8 mouse cellular contexts compared by ENCODE assay signal in the genomic region with DNA sequence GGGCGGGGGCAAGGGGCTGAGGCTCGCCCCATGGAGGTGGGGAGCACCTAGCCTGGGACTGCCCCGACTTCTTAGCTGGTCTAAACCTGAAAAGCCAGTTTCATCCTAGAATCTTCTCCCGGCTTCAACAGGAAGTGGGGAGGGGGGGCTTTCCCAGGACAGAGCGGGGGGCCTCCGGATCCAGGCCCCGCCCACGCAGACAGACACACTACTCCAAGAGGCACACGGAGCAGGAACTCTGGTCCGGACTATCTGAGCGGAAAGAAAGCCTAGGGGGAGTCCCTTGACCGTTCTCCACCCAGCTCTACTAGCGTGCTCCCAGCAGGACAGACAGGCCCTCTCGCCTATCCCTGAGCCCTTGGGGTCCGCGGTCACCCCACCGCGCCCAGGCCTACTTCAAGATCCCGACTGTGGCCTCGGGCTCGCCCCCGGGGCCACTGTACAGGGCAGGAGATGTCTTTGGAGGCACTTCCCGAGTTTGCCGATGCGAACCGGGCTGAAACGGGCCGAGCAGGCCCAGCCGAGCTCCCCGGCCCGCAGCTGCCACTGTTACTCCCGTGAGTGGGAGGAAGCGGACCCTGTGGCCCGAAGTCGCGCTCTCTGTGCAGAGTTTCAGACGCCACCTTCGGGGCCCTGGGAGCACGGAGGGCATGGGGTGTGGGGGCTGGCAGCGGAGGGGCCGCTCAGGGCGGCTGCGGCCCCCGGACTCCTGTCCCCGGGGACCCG. TPM values are rescaled to one million over a fixed set of nuclear protein-coding genes. Genes with fewer than 3 reads are reported as not detected.
DNase-seq lines count a peak whose midpoint lies in the region; ATAC-seq and TF ChIP-seq lines count a peak whose summit lies in the region.

No protein-coding gene starts in this region.

- peak overlapping the region; percentile 84 for H3K9ac ChIP-seq in intestine, postnatal 0 days (ENCODE audit: low read depth, low read length)

- no peak for TF ChIP-seq POLR2A in spleen, adult 2 months (IDR thresholded peaks at IDR 0.05; ENCODE audit: low read depth, low read length)

- peak in 1 of 2 experiments; percentile 28 for DNase-seq in spleen, adult 2 months (ENCODE audit: low read depth in 1 of 2, low spot score in 2 of 2)
- DNase-seq in spleen, postnatal 14 days (ENCODE audit: low spot score in 2 of 2), result no peak
- DNase-seq in cerebellum, postnatal 25 days, result peak; percentile 47 to 64
- peak; percentile 89 for DNase-seq in lung, postnatal 10 days
- peak; percentile 46 for DNase-seq in splenic B cell, adult 2 months (ENCODE audit: low read depth, low spot score)

- H3K27me3 ChIP-seq in spleen, adult 2 months (ENCODE audit: control insufficient read depth, insufficient read depth, low read length), result peaks cover 12% of the 10 kb centered on the region
- no peaks in the 10 kb centered on the region for H3K27me3 ChIP-seq in intestine, postnatal 0 days (replicated peaks; ENCODE audit: control insufficient read depth, insufficient read depth, low read length)
- no peaks in the 10 kb centered on the region for H3K27me3 ChIP-seq in splenic B cell, adult 2 months (ENCODE audit: control insufficient read depth, insufficient read depth, low read length, poor library complexity, severe bottlenecking)

- TF ChIP-seq CTCF in spleen, adult 2 months (IDR thresholded peaks at IDR 0.05; ENCODE audit: extremely low read depth, insufficient read depth, insufficient read length, insufficient replicate concordance), result no peak
- peak; percentile 3; the same call in 1 of the 2 replicates for TF ChIP-seq CTCF in intestine, postnatal 0 days (IDR thresholded peaks at IDR 0.05; ENCODE audit: low read depth)

- peak; percentile 11; the same call in 1 of the 2 replicates for ATAC-seq in granulocyte monocyte progenitor cell, adult 5-6 weeks (replicated peaks; ENCODE audit: poor library complexity, severe bottlenecking)
- ATAC-seq in intestine, postnatal 0 days, result peak; percentile 59
- ATAC-seq in megakaryocyte-erythroid progenitor cell, adult 5-6 weeks (replicated peaks; ENCODE audit: low FRiP score, low TSS enrichment, poor library complexity, severe bottlenecking), result no peak

- H3K9me3 ChIP-seq in intestine, postnatal 0 days (ENCODE audit: control insufficient read depth), result no peaks in the 10 kb centered on the region

- H3K36me3 ChIP-seq in spleen, adult 2 months (ENCODE audit: control insufficient read depth, insufficient read depth, low read length), result no peaks in the 10 kb centered on the region
- no peaks in the 10 kb centered on the region; the same call in 1 of the 2 replicates for H3K36me3 ChIP-seq in intestine, postnatal 0 days (ENCODE audit: control insufficient read depth, insufficient read depth)
- H3K36me3 ChIP-seq in splenic B cell, adult 2 months (ENCODE audit: control insufficient read depth, insufficient read depth, low read length, poor library complexity, severe bottlenecking), result no peaks in the 10 kb centered on the region

- peaks cover 22% of the 10 kb centered on the region for H3K4me1 ChIP-seq in spleen, adult 2 months (ENCODE audit: control insufficient read depth, insufficient read depth, insufficient read length)
- peaks cover 14% of the 10 kb centered on the region; the same call in 1 of the 2 replicates for H3K4me1 ChIP-seq in intestine, postnatal 0 days (replicated peaks; ENCODE audit: control insufficient read depth, insufficient read depth, low read length)

- 5% methylated on average over 46 of the region's 46 CpGs for WGBS in spleen, adult 2 months
- under 1% methylated on average over 42 of the region's 46 CpGs for WGBS in intestine, postnatal 0 days

- H3K4me2 ChIP-seq in intestine, postnatal 0 days (replicated peaks; ENCODE audit: low read depth), result peak overlapping the region; percentile 87

- H3K27ac ChIP-seq in spleen, adult 2 months (ENCODE audit: insufficient read depth, low read length), result peak overlapping the region; percentile 50; the same call in 1 of the 2 replicates
- H3K27ac ChIP-seq in intestine, postnatal 0 days (ENCODE audit: low read depth, low read length), result peak overlapping the region; percentile 88

- peak overlapping the region; percentile 57 for H3K4me3 ChIP-seq in spleen, adult 2 months (ENCODE audit: extremely low read depth, insufficient read depth, insufficient read length)
- peak overlapping the region; percentile 82 for H3K4me3 ChIP-seq in intestine, postnatal 0 days (ENCODE audit: low read depth, low read length)

RNA-seq across cellular contexts. Expression of a gene that starts 0.7 kb away (rescaled TPM):
- polyA plus RNA-seq in spleen, adult 2 months (2012; rRNA removed), result 52.3 and 55.3 TPM in 2 replicates
- 0.26 TPM in 1 of 2 replicates, not detected in the other for total RNA-seq in granulocyte monocyte progenitor cell, adult 5-6 weeks (2014; fragmentation: Nextera tagmentation)
- 1.0 TPM in 1 of 2 replicates, not detected in the other for total RNA-seq in granulocyte monocyte progenitor cell, adult 5-6 weeks (2017)
- 20.7 and 26.1 TPM in 2 replicates for polyA plus RNA-seq in intestine, postnatal 0 days (2015; fragmentation: Nextera tagmentation; extraction: Ambion mirVana)
- 0.87 TPM in 1 of 2 replicates, not detected in the other for total RNA-seq in megakaryocyte-erythroid progenitor cell, adult 5-6 weeks (2014; fragmentation: Nextera tagmentation)
- 0.76 TPM in 1 of 2 replicates, not detected in the other for total RNA-seq in megakaryocyte-erythroid progenitor cell, adult 5-6 weeks (2017)

RNA-seq across cellular contexts. Expression of a gene that starts 4.9 kb away (rescaled TPM):
- polyA plus RNA-seq in spleen, adult 2 months (2012; rRNA removed), result 10.4 and 11.1 TPM in 2 replicates
- total RNA-seq in granulocyte monocyte progenitor cell, adult 5-6 weeks (2014; fragmentation: Nextera tagmentation), result 11.6 and 12.9 TPM in 2 replicates
- 4.4 and 5.7 TPM in 2 replicates for total RNA-seq in granulocyte monocyte progenitor cell, adult 5-6 weeks (2017)
- polyA plus RNA-seq in intestine, postnatal 0 days (2015; fragmentation: Nextera tagmentation; extraction: Ambion mirVana), result 19.2 and 20.9 TPM in 2 replicates
- 11.1 and 18.5 TPM in 2 replicates for total RNA-seq in megakaryocyte-erythroid progenitor cell, adult 5-6 weeks (2014; fragmentation: Nextera tagmentation)
- 8.9 and 10.8 TPM in 2 replicates for total RNA-seq in megakaryocyte-erythroid progenitor cell, adult 5-6 weeks (2017)

RNA-seq across cellular contexts. Expression of a gene that starts 16.2 kb away (rescaled TPM):
- 29.7 and 32.5 TPM in 2 replicates for polyA plus RNA-seq in spleen, adult 2 months (2012; rRNA removed)
- 50.3 and 58.3 TPM in 2 replicates for total RNA-seq in granulocyte monocyte progenitor cell, adult 5-6 weeks (2014; fragmentation: Nextera tagmentation)
- 75.1 and 78.0 TPM in 2 replicates for total RNA-seq in granulocyte monocyte progenitor cell, adult 5-6 weeks (2017)
- 27.0 and 28.0 TPM in 2 replicates for polyA plus RNA-seq in intestine, postnatal 0 days (2015; fragmentation: Nextera tagmentation; extraction: Ambion mirVana)
- 44.9 and 56.4 TPM in 2 replicates for total RNA-seq in megakaryocyte-erythroid progenitor cell, adult 5-6 weeks (2014; fragmentation: Nextera tagmentation)
- total RNA-seq in megakaryocyte-erythroid progenitor cell, adult 5-6 weeks (2017), result 42.0 and 59.1 TPM in 2 replicates

RNA-seq across cellular contexts. Expression of a gene that starts 21.3 kb away (rescaled TPM):
- polyA plus RNA-seq in spleen, adult 2 months (2012; rRNA removed), result 27.6 and 36.0 TPM in 2 replicates
- not detected in 2 replicates for total RNA-seq in granulocyte monocyte progenitor cell, adult 5-6 weeks (2014; fragmentation: Nextera tagmentation)
- not detected in 2 replicates for total RNA-seq in granulocyte monocyte progenitor cell, adult 5-6 weeks (2017)
- not detected in 2 replicates for polyA plus RNA-seq in intestine, postnatal 0 days (2015; fragmentation: Nextera tagmentation; extraction: Ambion mirVana)
- total RNA-seq in megakaryocyte-erythroid progenitor cell, adult 5-6 weeks (2014; fragmentation: Nextera tagmentation), result not detected in 2 replicates
- 0.19 TPM in 1 of 2 replicates, not detected in the other for total RNA-seq in megakaryocyte-erythroid progenitor cell, adult 5-6 weeks (2017)

RNA-seq across cellular contexts. Expression of a gene that starts 46.1 kb away (rescaled TPM):
- 76.9 and 87.3 TPM in 2 replicates for polyA plus RNA-seq in spleen, adult 2 months (2012; rRNA removed)
- total RNA-seq in granulocyte monocyte progenitor cell, adult 5-6 weeks (2014; fragmentation: Nextera tagmentation), result 25.3 and 28.6 TPM in 2 replicates
- 17.7 and 18.6 TPM in 2 replicates for total RNA-seq in granulocyte monocyte progenitor cell, adult 5-6 weeks (2017)
- polyA plus RNA-seq in intestine, postnatal 0 days (2015; fragmentation: Nextera tagmentation; extraction: Ambion mirVana), result 19.8 and 20.7 TPM in 2 replicates
- total RNA-seq in megakaryocyte-erythroid progenitor cell, adult 5-6 weeks (2014; fragmentation: Nextera tagmentation), result 45.7 and 65.0 TPM in 2 replicates
- total RNA-seq in megakaryocyte-erythroid progenitor cell, adult 5-6 weeks (2017), result 12.9 and 35.6 TPM in 2 replicates

Comparison
In these comparisons a context has a peak if more than half of its experiments do, and no peak if none do; other contexts are left out.
1. DNase-seq: peak in cerebellum, postnatal 25 days (2 of 2), lung, postnatal 10 days (single experiment) and splenic B cell, adult 2 months (single experiment); none in spleen, postnatal 14 days (0 of 2).